Mouse (Mus musculus): ENCODE data around the gene Mog. TPM values are rescaled to one million over a fixed set of nuclear protein-coding genes. Genes with fewer than 3 reads are reported as not detected.

The Mog gene
- polyA plus RNA-seq (2014; fragmentation: Nextera tagmentation; extraction: Ambion mirVana): 0.11 and 0.13 TPM in 2 replicates

- no peaks in the 10 kb centered on the region for H3K4me1 ChIP-seq (ENCODE audit: insufficient read depth)
- H3K36me3 ChIP-seq (ENCODE audit: insufficient read depth): no peaks in the 10 kb centered on the region
- DNase-seq (no peak), ATAC-seq (ENCODE audit: insufficient read depth) (no peak)
- 66% methylated on average over 9 of the region's 9 CpGs for WGBS
- H3K27ac ChIP-seq (ENCODE audit: low read depth): no peak within 1 kb of the TSS
- no peak within 1 kb of the TSS for H3K9ac ChIP-seq
- H3K9me3 ChIP-seq (ENCODE audit: low read depth, low read length): no peaks in the 10 kb centered on the region
- no peak within 1 kb of the TSS for H3K4me2 ChIP-seq
- H3K27me3 ChIP-seq (ENCODE audit: insufficient read depth, low read length): no peaks in the 10 kb centered on the region
- TF ChIP-seq CTCF (IDR thresholded peaks at IDR 0.05; ENCODE audit: low read depth): no peak
- H3K4me3 ChIP-seq (ENCODE audit: low read depth, low read length): no peak within 1 kb of the TSS
Observed at GRCm38 (mm10) chr17:37022628-37023576, at the start of gene Mog. Mog (minus strand) TSS chr17:37023398.

- H3K4me3 ChIP-seq (ENCODE audit: low read depth, low read length): no peak overlapping the region
- DNase-seq: no peak
- no peak for TF ChIP-seq CTCF (IDR thresholded peaks at IDR 0.05; ENCODE audit: low read depth)
- no peak overlapping the region for H3K27ac ChIP-seq (ENCODE audit: low read depth)
- no peaks in the 10 kb centered on the region for H3K4me1 ChIP-seq (ENCODE audit: insufficient read depth)
- H3K4me2 ChIP-seq: no peak overlapping the region
- no peaks in the 10 kb centered on the region for H3K9me3 ChIP-seq (ENCODE audit: low read depth, low read length)
- H3K27me3 ChIP-seq (ENCODE audit: insufficient read depth, low read length): no peaks in the 10 kb centered on the region
- 65% methylated on average over 11 of the region's 11 CpGs for WGBS
- peaks cover 75% of the 10 kb centered on the region for H3K36me3 ChIP-seq (ENCODE audit: insufficient read depth)
- ATAC-seq (ENCODE audit: insufficient read depth): no peak
- H3K9ac ChIP-seq: no peak overlapping the region
Observed at GRCm38 (mm10) chr17:37072730-37073276, 49.6 kb upstream of the Mog start.

DNA sequence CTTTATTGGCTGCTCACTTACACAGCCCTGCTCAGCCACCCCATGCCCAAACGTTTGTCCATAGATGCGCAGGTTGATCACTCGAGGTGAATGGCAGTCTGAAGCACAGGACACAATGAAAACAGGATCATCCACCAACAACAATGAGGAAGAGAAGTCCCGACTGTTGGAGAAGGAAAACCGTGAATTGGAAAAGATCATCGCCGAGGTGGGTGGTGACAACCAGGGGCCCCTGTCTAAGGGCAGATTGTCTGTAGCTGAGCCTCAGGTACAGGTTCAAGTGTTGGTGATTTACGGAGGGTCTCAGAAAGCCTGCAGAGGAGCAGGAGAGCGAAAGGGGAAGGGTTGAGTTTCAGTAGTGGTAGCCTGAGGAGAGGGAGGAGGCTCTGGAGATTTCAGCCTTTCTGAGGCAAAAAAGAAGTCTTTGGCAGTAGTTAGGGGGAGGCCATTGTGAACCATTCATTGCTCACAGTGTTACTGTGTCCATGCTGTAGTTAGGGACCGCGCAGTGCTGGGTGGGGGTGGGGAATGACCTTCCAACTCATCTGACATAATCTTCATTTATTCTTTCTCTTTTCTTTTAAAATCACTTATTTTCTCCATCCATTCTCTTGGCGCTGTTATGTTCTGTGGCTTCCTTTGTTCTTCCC, 49.0 kb upstream of the Mog start:
- ATAC-seq (ENCODE audit: insufficient read depth): no peak
- TF ChIP-seq CTCF (IDR thresholded peaks at IDR 0.05; ENCODE audit: low read depth): no peak
- WGBS: 84% methylated on average over 12 of the region's 12 CpGs
- Histone ChIP-seq H3K4me2 (no peak overlapping the region), H3K4me3 (ENCODE audit: low read depth, low read length) (no peak overlapping the region), H3K9me3 (ENCODE audit: low read depth, low read length) (no peaks in the 10 kb centered on the region), H3K27me3 (ENCODE audit: insufficient read depth, low read length) (no peaks in the 10 kb centered on the region), H3K36me3 (ENCODE audit: insufficient read depth) (peaks cover 81% of the 10 kb centered on the region), H3K27ac (ENCODE audit: low read depth) (no peak overlapping the region), H3K9ac (no peak overlapping the region), H3K4me1 (ENCODE audit: insufficient read depth) (no peaks in the 10 kb centered on the region)
- no peak for DNase-seq

DNA sequence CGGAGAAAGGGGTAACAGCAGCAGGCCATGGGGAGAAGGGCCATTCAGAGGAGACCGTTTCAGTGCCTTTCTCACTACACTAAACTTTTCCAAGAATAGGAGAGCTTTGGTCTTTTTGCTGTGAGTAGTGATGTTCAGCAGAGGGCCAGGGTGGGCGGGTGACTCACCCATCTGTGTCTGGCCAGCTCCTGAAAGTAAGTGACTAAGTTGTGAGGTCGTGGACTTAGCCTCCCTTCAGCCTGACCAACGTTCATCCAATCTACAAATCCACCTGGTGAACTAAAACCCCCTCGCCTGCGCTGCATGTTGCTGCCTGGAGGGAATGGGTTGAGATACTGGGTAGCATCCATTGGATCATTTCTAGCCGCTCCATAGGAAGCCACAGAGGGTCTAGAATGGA, 46.9 kb upstream of the Mog start:
- ATAC-seq (ENCODE audit: insufficient read depth) (no peak), DNase-seq (no peak)
- no peaks in the 10 kb centered on the region for H3K4me1 ChIP-seq (ENCODE audit: insufficient read depth)
- WGBS: 85% methylated on average over 8 of the region's 8 CpGs
- H3K4me2 ChIP-seq: no peak overlapping the region
- H3K9ac ChIP-seq: no peak overlapping the region
- H3K36me3 ChIP-seq (ENCODE audit: insufficient read depth): peaks cover 85% of the 10 kb centered on the region
- H3K4me3 ChIP-seq (ENCODE audit: low read depth, low read length): no peak overlapping the region
- no peak overlapping the region for H3K27ac ChIP-seq (ENCODE audit: low read depth)
- TF ChIP-seq CTCF (IDR thresholded peaks at IDR 0.05; ENCODE audit: low read depth): no peak
- H3K27me3 ChIP-seq (ENCODE audit: insufficient read depth, low read length): no peaks in the 10 kb centered on the region
- no peaks in the 10 kb centered on the region for H3K9me3 ChIP-seq (ENCODE audit: low read depth, low read length)

GRCm38 (mm10) chr17:37067861-37068260, 44.7 kb upstream of the Mog start:
- WGBS: 83% methylated on average over 1 of the region's 1 CpGs
- ATAC-seq (ENCODE audit: insufficient read depth) (no peak), DNase-seq (no peak)
- Histone ChIP-seq H3K9me3 (ENCODE audit: low read depth, low read length) (no peaks in the 10 kb centered on the region), H3K27ac (ENCODE audit: low read depth) (no peak overlapping the region), H3K27me3 (ENCODE audit: insufficient read depth, low read length) (no peaks in the 10 kb centered on the region), H3K4me2 (no peak overlapping the region), H3K9ac (no peak overlapping the region), H3K4me3 (ENCODE audit: low read depth, low read length) (no peak overlapping the region), H3K4me1 (ENCODE audit: insufficient read depth) (no peaks in the 10 kb centered on the region), H3K36me3 (ENCODE audit: insufficient read depth) (peaks cover 85% of the 10 kb centered on the region)
- no peak for TF ChIP-seq CTCF (IDR thresholded peaks at IDR 0.05; ENCODE audit: low read depth)

DNA sequence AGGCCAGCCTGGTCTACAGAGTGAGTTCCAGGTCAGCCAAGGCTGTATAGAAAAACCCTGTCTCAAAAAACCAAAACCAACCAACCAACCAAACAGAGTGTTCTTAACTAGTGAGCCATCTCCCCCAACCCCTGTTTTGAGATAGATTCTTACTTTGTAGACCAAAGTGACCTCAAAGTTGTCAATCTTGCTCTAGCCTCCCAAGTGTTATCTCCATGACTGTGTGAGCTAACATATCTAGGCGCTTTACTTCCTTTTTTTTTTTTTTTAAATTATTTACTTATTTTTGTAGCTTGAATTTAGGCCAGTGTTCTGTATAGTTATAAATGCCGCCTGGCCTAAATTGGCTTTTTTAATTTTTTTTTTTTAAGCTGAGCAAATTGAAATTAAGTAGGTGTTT, 42.8 kb upstream of the Mog start:
- Histone ChIP-seq H3K9me3 (ENCODE audit: low read depth, low read length) (no peaks in the 10 kb centered on the region), H3K36me3 (ENCODE audit: insufficient read depth) (peaks cover 90% of the 10 kb centered on the region), H3K4me2 (no peak overlapping the region), H3K9ac (no peak overlapping the region), H3K27me3 (ENCODE audit: insufficient read depth, low read length) (no peaks in the 10 kb centered on the region), H3K4me3 (ENCODE audit: low read depth, low read length) (no peak overlapping the region), H3K27ac (ENCODE audit: low read depth) (no peak overlapping the region), H3K4me1 (ENCODE audit: insufficient read depth) (no peaks in the 10 kb centered on the region)
- 94% methylated on average over 2 of the region's 2 CpGs for WGBS
- TF ChIP-seq CTCF (IDR thresholded peaks at IDR 0.05; ENCODE audit: low read depth): no peak
- ATAC-seq (ENCODE audit: insufficient read depth): no peak
- DNase-seq: no peak
